Mouse (Mus musculus): ENCODE results near the gene Mat2a.

GRCm38 (mm10) chr6:72389471-72389940 is 49.9 kb downstream of the Mat2a start:
- TF ChIP-seq CTCF (IDR thresholded peaks at IDR 0.05; ENCODE audit: borderline replicate concordance, extremely low read depth, insufficient read depth, insufficient read length) (no peak), POLR2A (IDR thresholded peaks at IDR 0.05; ENCODE audit: borderline replicate concordance, extremely low read depth, insufficient read depth, insufficient read length, poor library complexity, severe bottlenecking) (no peak)

All from brain, embryonic 14.5 days (tissue).